Mouse (Mus musculus) forebrain, embryonic 16.5 days (tissue): ENCODE results near the gene Tnnt3. TPM values are rescaled to one million over a fixed set of nuclear protein-coding genes. Genes with fewer than 3 reads are reported as not detected.

ENCODE experiments used
- ATAC-seq: fragments of 200-750 bp; cut with Nextera tagmentation; 2 replicates; pipeline ENCODE4 v1.8.0; 2017; ENCODE audit warnings: mild to moderate bottlenecking, moderate library complexity
- H3K27ac ChIP-seq: fragments of 300-500 bp; sonication (generic); 2 replicates; pipeline ENCODE4 v1.5.1; 2014; ENCODE audit warnings: low read length, control low read depth
- H3K27me3 ChIP-seq: fragments of 300-500 bp; sonication (generic); replicated peaks from 2 replicates; pipeline ENCODE4 v1.6.1; 2014; ENCODE audit warnings: low read length; ENCODE audit not compliant: control insufficient read depth, insufficient read depth
- H3K36me3 ChIP-seq: fragments of 300-500 bp; sonication (generic); 2 replicates; pipeline ENCODE4 v1.6.1; 2014; ENCODE audit not compliant: control insufficient read depth, insufficient read depth
- H3K4me1 ChIP-seq: fragments of 300-500 bp; sonication (generic); replicated peaks from 2 replicates; pipeline ENCODE4 v1.6.1; 2014; ENCODE audit warnings: low read length; ENCODE audit not compliant: control insufficient read depth, insufficient read depth
- H3K4me2 ChIP-seq: fragments of 300-500 bp; sonication (generic); 2 replicates; pipeline ENCODE4 v1.6.1; 2014; ENCODE audit warnings: mild to moderate bottlenecking, low read length, control low read depth
- H3K4me3 ChIP-seq: fragments of 300-500 bp; sonication (generic); replicated peaks from 2 replicates; pipeline ENCODE4 v1.5.1; 2014; ENCODE audit warnings: mild to moderate bottlenecking, low read length, control low read depth
- H3K9ac ChIP-seq: fragments of 300-500 bp; sonication (generic); replicated peaks from 2 replicates; pipeline ENCODE4 v1.6.1; 2014; ENCODE audit warnings: low read depth, low read length, control low read depth
- H3K9me3 ChIP-seq: fragments of 300-500 bp; sonication (generic); 2 replicates; pipeline ENCODE4 v1.6.1; 2016; ENCODE audit warnings: low read length; ENCODE audit not compliant: control insufficient read depth
- whole genome bisulfite sequencing: fragments of 180-500 bp; shearing (Covaris S2); extraction: QIAGEN DNeasy Blood & Tissue Kit; methylation state at CpG from one replicate; pipeline ENCODE4 v1.1.7; 2014; 5-methylcytosine and 5-hydroxymethylcytosine counted together
- polyA plus RNA-seq: library from polyadenylated mRNA; unstranded; fragments of >200 nt; fragmentation: Nextera tagmentation; extraction: Ambion mirVana; gene quantifications from 2 replicates; pipeline ENCODE4 v1.2.1, GENCODE M21; 2015

Gene Tnnt3
- polyA plus RNA-seq, 1 experiment from 2014 or later = 0.73 TPM

DNA sequence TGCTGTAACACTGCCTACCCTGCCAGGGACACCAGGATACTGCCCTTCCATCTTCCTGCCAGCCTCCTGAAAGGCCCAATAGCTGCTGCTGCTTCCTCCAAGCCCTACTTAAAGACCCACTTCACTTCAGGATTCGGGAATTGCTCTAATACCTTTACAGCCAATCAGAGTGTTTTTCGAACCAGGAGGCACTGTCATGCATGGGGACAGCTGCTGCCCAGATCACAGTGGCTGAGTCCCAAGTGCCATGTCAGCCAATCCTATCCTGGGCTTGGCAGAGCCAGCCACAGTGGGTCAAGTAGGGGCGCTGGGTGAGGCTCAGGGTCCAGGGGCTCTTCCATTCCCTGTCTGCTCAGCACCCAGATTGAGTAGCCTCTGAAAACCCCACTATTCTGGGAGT is 2.5 kb upstream of the Tnnt3 start:
- Histone ChIP-seq H3K9me3 (no peaks in the 10 kb centered on the region), H3K27me3 (no peaks in the 10 kb centered on the region), H3K4me1 (no peaks in the 10 kb centered on the region), H3K4me3 (no peak overlapping the region), H3K4me2 (no peak overlapping the region), H3K27ac (no peak overlapping the region), H3K36me3 (no peaks in the 10 kb centered on the region), H3K9ac (no peak overlapping the region)
- ATAC-seq = no peak
- 78% methylated on average over 3 of the region's 3 CpGs for WGBS

- Histone ChIP-seq H3K4me2 (no peak overlapping the region), H3K9me3 (no peaks in the 10 kb centered on the region), H3K9ac (no peak overlapping the region), H3K4me3 (no peak overlapping the region), H3K4me1 (no peaks in the 10 kb centered on the region), H3K27me3 (no peaks in the 10 kb centered on the region), H3K27ac (no peak overlapping the region), H3K36me3 (no peaks in the 10 kb centered on the region)
- no peak for ATAC-seq
- 80% methylated on average over 5 of the region's 5 CpGs for WGBS
These were observed 1.8 kb upstream of the Tnnt3 start for GRCm38 (mm10) chr7:142496800-142497199.

GRCm38 (mm10) chr7:142497775-142498174 is 861 bp upstream of the Tnnt3 start:
- no peak for ATAC-seq
- no peak overlapping the region for H3K9ac ChIP-seq
- 92% methylated on average over 2 of the region's 2 CpGs for WGBS
- no peak overlapping the region for H3K27ac ChIP-seq
- H3K9me3 ChIP-seq = no peaks in the 10 kb centered on the region
- H3K4me2 ChIP-seq = no peak overlapping the region
- H3K27me3 ChIP-seq = no peaks in the 10 kb centered on the region
- H3K36me3 ChIP-seq = no peaks in the 10 kb centered on the region
- no peaks in the 10 kb centered on the region for H3K4me1 ChIP-seq
- H3K4me3 ChIP-seq = no peak overlapping the region

DNA sequence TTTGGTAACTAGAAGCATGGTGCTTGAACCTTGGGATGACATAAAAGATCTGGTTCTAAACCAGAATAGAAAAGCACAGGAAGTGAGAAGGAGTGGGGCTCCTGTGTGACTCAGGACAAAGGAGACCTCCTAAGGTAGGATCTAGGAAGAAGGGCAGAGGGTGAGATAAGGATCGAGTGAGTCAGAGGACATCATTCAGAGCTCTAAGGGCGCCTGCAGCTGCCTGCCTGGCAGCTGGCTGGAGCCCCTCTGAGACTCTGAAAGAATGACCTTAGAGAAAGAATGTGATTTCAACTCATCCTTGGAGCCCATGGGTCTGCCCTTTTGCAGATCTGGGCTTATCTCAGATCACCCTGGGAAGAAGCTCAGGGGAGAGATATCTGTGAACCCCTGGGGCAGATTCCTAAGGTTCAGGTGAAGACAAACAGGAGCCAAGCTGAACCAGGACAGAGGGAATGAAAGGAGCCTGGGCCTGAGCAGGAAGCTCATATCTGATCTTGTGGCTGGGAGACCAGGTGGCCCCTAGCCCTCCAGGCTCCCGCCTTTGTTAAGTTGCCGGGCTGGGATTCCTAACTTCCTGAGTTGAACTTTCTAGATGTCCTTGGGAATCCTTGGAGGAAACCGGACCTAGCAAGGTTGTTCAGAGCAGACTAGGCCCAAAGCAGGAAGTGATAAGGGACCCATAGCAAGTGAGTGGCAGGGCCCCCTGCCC is 530 bp downstream of the Tnnt3 start:
- no peak overlapping the region for H3K9ac ChIP-seq
- no peak overlapping the region for H3K4me3 ChIP-seq
- no peak overlapping the region for H3K4me2 ChIP-seq
- H3K27me3 ChIP-seq = no peaks in the 10 kb centered on the region
- H3K27ac ChIP-seq = no peak overlapping the region
- no peak for ATAC-seq
- WGBS = 78% methylated on average over 5 of the region's 5 CpGs
- H3K36me3 ChIP-seq = no peaks in the 10 kb centered on the region
- H3K4me1 ChIP-seq = no peaks in the 10 kb centered on the region
- no peaks in the 10 kb centered on the region for H3K9me3 ChIP-seq

DNA sequence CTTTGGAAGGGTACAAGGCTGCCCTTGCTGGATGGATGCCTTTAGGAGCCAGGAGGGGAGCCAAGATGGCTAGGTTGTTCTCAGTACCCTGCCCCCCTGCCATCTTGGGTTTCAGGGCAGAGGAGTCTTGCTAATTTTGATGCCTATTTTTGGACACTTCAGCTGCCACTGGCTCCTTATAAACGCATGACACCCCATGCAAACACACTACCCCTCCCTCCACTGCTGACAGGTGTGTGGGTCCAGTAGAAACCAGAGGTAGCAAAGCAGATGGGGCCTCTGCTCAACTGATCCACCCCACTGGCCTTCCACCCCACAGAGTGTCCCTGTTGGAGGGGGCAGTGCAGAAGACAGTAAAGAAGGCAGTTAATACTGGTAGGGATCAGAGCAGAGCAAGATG is 1.4 kb downstream of the Tnnt3 start:
- no peak overlapping the region for H3K4me3 ChIP-seq
- 85% methylated on average over 1 of the region's 1 CpGs for WGBS
- no peaks in the 10 kb centered on the region for H3K36me3 ChIP-seq
- H3K9me3 ChIP-seq = no peaks in the 10 kb centered on the region
- no peak for ATAC-seq
- H3K4me1 ChIP-seq = no peaks in the 10 kb centered on the region
- H3K4me2 ChIP-seq = no peak overlapping the region
- H3K27ac ChIP-seq = no peak overlapping the region
- H3K27me3 ChIP-seq = no peaks in the 10 kb centered on the region
- H3K9ac ChIP-seq = no peak overlapping the region

DNA sequence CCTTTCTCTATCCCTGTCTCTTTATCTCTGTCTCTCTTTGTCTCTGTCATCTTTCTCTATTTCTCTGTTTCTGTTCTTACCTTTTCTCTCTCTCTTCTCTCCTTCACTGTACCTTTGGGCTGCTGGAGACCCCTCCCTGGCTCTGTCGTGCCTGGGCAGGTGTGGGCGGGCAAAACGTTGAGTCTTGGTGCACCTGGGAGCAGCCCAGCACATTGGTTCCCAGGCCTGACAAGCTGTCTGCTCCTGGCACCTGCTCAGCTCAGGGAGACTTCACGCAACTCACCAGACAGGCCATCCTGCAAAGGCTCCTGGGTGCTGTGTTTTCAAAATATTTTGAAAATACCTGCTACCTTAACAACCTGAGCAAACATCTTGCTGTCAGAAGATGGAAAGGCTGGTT is 4.6 kb downstream of the Tnnt3 start:
- 87% methylated on average over 4 of the region's 4 CpGs for WGBS
- H3K4me2 ChIP-seq = no peak overlapping the region
- peaks cover 12% of the 10 kb centered on the region for H3K4me1 ChIP-seq
- H3K27me3 ChIP-seq = no peaks in the 10 kb centered on the region
- no peak overlapping the region for H3K4me3 ChIP-seq
- no peak overlapping the region for H3K9ac ChIP-seq
- H3K9me3 ChIP-seq = no peaks in the 10 kb centered on the region
- no peaks in the 10 kb centered on the region for H3K36me3 ChIP-seq
- ATAC-seq = no peak
- no peak overlapping the region for H3K27ac ChIP-seq

DNA sequence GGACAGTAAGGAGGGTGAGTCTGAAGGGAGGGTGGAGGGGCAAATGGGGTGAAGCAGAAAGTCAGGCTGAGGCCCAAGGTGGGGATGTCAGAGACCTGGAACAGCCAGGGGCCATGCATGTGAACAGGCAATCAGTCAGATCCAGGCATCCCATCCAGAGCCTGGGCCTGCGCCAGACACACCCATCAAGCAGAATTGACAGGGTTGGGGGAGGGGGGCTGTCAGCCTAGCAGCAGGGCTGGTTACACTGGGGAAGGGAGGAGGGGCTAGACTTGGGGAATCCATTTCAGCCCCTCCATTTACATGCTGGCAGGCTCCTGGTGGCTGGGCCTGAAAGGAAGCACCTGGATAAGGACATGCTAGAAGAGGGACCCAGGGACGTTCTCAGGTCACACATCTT is 7.3 kb downstream of the Tnnt3 start:
- 25% methylated on average over 2 of the region's 2 CpGs for WGBS
- no peaks in the 10 kb centered on the region for H3K9me3 ChIP-seq
- H3K36me3 ChIP-seq = no peaks in the 10 kb centered on the region
- H3K4me3 ChIP-seq = no peak overlapping the region
- H3K9ac ChIP-seq = 0 out of 2 replicates have a peak overlapping the region, but pooled peaks have one; percentile 14
- no peak overlapping the region for H3K27ac ChIP-seq
- H3K27me3 ChIP-seq = no peaks in the 10 kb centered on the region
- no peak overlapping the region for H3K4me2 ChIP-seq
- peak; percentile 55 for ATAC-seq
- peaks cover 17% of the 10 kb centered on the region for H3K4me1 ChIP-seq

DNA sequence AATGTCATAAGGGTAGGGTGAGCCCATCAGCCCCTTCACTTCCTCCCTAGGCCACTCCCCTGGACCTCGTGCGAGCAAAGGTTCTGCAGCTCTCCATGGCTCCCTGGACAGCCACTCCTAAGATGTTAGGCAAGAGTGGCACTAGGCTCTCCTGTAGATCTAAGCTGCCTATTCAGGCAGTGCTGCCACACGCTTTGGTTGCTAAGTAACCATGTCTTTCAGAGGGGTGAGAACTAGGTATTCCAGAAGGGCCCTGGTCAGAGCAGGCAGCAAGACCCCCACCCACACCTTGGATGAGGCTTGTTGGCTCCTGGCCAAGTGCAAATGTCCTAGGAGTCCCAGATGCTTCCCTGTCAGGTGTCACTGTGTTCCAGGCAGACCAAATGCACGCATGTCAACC is 7.9 kb downstream of the Tnnt3 start:
- Histone ChIP-seq H3K9ac (no peak overlapping the region), H3K27ac (no peak overlapping the region), H3K4me1 (peaks cover 17% of the 10 kb centered on the region), H3K4me2 (no peak overlapping the region), H3K4me3 (no peak overlapping the region), H3K9me3 (no peaks in the 10 kb centered on the region), H3K36me3 (no peaks in the 10 kb centered on the region), H3K27me3 (no peaks in the 10 kb centered on the region)
- WGBS = 21% methylated on average over 4 of the region's 4 CpGs
- peak; percentile 49; the same call in 1 of the 2 replicates for ATAC-seq

DNA sequence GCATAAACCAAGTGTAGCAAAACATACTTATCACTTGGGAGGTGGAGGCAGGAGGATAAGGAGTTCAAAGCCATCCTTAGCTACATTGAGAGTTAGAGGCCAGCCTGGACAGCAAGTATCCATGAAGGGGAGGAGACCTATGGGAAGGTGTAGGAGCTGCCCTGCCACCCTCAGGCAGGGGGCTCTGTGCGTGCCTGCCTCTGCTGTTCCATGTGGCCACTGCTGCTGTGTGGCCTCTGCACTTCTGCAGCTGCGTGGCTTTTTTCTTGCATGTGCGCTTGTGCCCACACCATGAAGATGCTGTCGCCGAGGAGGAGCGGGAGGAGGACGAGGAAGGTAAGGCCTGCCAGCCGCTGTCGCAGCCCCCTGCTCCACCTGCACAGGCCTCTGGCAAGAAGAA is 8.8 kb downstream of the Tnnt3 start:
- Histone ChIP-seq H3K27ac (no peak overlapping the region), H3K4me1 (peaks cover 17% of the 10 kb centered on the region), H3K9me3 (no peaks in the 10 kb centered on the region), H3K36me3 (no peaks in the 10 kb centered on the region), H3K4me2 (no peak overlapping the region), H3K9ac (no peak overlapping the region), H3K4me3 (no peak overlapping the region), H3K27me3 (no peaks in the 10 kb centered on the region)
- 94% methylated on average over 9 of the region's 9 CpGs for WGBS
- no peak for ATAC-seq

GRCm38 (mm10) chr7:142509518-142509917 is 10.9 kb downstream of the Tnnt3 start:
- ATAC-seq = no peak
- H3K27ac ChIP-seq = no peak overlapping the region
- peaks cover 17% of the 10 kb centered on the region for H3K4me1 ChIP-seq
- H3K36me3 ChIP-seq = no peaks in the 10 kb centered on the region
- no peak overlapping the region for H3K9ac ChIP-seq
- WGBS = 52% methylated on average over 14 of the region's 14 CpGs
- H3K4me3 ChIP-seq = no peak overlapping the region
- no peak overlapping the region for H3K4me2 ChIP-seq
- H3K9me3 ChIP-seq = no peaks in the 10 kb centered on the region
- H3K27me3 ChIP-seq = no peaks in the 10 kb centered on the region
